Mouse (Mus musculus) adrenal gland, postnatal 14 days (tissue): Measurements from ENCODE around the gene Chml. TPM values are rescaled to one million over a fixed set of nuclear protein-coding genes. Genes with fewer than 3 reads are reported as not detected.
A peak's percentile ranks its signal among the peaks of the same experiment; 100 is the strongest.

Experiments
- DNase-seq: peaks from one replicate; pipeline ENCODE4 v3.0.0; 2021; ENCODE audit warnings: mixed read lengths
- long read RNA-seq, 2 experiments: library from polyadenylated mRNA; stranded (forward); transcript quantifications; one replicate each; pipeline ENCODE4 v2.0.0; 2021
- total RNA-seq: library from RNA; stranded (reverse); gene quantifications from 2 replicates; pipeline ENCODE4 v1.2.3, GENCODE M21; 2021

The Chml gene
- 6.6 and 7.2 TPM in 2 replicates for total RNA-seq
- long read RNA-seq, experiment 1: 0 reads
- long read RNA-seq, experiment 2: 0 reads

DNA sequence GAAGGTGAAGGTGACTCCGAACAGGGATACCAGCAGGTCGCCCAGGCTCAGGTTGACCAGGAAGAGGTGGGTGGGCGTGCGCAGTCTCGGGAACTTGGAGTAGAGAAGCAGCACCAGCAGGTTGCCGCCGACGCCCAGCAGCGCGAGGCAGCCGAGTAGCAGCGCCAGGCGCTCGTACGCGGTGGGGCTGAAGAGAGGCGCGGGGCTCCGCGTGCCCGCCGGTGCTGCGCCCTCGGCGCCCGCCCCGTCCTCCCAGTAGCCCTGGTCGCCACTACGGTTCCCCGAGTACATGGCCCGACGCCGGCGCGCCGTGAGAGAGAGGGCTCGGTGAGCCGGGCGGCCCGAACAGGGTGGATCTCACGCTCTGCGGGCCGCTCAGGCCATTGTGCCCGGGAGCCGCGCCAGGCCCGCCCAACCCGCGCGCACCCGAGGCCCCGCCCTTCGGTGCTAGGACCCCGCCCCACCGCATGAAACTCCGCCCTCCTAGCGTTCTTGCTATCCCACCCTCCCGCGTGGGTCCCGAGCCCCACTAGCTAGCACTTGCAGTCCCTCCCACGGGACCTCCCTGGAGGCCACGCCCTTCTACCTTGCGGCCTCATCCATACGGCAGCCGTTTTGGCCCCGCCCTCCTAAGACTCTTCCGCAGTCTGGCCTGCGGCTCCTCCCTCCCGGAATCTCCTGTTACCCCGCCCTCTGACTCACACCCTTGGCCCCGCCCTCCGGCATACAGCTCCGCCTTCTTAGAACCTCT is at the start of gene Chml, which contains the start of gene Opn3:
TSS of gene Chml (minus strand) at position 656 of the 751 bp plus-strand sequence.
TSS of gene Opn3 (minus strand) at position 531 of the 751 bp plus-strand sequence.
- peak; percentile 99 for DNase-seq

DNA sequence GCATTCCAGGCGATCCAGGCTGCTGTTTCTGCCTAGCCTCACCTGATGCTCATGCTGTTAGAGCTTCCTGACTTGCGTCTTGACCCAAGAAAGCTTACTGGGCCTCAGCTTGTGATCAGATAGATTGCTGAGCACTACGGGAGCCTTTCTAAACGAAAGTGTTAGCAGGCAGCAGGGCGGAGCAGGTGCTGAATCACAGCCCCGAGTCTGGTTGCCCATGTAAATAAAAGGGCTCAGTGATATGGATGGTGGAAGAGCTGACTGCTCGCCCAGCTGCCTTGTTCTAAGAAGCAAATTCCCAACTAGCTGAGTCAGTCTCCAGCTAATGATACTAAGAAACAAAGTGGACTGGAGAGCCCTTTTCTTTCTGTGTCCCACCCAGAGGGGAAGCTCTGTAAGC is 33.1 kb upstream of the Chml start:
- no peak for DNase-seq

DNA sequence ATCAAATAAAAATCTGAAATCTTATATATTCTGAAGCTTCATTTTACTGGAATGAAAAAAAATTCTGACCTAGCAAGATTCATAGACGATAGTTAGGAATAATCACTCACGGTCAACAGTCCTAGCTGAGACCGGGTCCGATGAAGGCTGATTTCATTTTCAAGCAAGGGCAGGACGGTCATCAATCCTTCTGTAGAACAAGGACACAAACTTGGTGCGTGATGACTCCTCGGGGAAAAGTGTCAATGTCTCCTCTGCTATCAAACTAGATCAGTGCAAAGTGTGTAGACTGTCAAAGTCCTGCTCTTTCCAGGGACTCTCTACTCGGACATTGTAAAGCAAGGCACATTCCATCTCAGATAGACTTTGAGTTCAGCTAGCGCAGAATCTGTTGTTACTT is 24.1 kb upstream of the Chml start:
- peak; percentile 27 for DNase-seq

DNA sequence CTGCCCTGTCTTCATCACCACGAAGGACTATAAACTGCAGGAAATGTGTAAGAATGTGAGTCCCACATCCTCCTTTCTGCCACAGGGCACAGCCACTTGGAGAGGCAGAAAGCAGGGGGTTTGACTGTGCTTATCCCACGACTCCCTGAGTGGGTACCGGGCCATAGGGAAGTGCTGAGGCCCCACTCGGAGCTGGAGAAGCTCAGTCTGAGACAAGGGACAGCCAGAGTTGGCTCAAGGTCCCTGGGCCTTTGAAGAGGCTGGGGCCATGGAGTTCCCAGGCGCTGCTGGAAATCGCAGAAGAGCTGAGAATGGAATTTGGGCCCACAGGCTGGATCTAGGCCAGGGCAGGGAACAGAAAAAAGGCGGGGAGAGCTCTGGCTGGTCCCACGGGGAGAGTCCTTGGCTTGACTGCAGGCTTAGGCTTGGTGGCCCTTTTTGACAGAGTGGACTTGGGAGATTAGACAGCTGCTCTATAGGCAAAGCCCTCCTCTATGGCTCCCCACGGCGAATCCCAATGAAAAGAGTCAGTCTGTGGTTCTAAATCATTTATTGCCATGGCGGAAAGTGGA is 19.7 kb upstream of the Chml start:
- DNase-seq: peak; percentile 77

DNA sequence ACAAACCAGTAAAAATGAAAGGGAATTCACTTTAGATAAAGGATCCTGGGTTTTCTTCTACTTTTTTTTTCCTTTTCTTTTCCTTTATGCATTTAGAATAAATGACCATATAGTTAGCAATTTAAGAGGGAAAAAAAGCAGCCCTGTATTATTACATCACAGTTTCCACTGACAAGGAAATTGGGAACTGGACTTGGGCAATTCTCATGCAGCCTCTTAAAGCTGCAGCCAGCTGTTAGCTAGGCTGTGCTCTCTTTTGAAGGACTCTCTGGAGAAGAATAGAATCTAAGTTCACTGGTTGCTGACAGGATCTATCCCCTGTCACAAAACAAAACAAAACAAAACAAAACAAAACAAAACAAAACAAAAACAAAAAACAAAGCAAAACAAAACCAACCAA is 15.3 kb upstream of the Chml start:
- DNase-seq: no peak

DNA sequence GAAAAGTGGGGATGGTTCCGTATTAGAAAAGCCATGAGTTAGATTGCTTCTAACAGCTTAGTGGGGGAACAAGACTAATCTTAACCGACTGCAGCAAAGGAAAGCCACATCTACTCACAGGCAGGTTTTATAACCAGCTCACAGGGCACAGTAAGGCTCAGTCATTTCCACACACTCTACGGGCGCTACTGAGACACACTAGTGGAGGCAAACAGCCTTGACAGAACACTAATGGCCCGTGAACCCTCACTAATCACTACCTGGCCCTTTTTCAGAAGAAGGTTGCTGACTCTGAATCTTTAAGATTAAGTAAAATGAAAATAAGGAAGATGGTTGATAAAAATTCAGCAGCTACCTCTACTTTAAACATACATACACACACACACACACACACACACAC is 14.9 kb upstream of the Chml start:
- no peak for DNase-seq

DNA sequence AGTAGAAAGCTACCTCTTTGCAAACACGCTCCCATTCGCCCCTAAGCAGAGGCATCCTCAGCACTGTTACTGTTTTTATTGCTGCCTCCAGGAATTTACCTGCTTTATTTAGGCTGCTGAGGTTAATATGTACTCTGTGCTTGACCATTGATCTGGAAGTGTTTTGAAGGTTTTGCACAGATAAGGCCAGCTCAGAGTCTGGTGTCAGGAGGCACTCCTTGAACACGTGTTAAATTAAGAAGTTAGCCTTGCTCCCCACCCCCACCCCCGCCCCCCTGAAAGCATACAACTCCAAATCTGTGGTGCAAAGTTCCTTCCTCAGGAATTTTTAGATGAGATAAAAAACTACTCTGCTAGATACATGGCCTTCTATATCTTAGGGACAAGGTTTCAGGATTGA is 8.4 kb upstream of the Chml start:
- DNase-seq: no peak

DNA sequence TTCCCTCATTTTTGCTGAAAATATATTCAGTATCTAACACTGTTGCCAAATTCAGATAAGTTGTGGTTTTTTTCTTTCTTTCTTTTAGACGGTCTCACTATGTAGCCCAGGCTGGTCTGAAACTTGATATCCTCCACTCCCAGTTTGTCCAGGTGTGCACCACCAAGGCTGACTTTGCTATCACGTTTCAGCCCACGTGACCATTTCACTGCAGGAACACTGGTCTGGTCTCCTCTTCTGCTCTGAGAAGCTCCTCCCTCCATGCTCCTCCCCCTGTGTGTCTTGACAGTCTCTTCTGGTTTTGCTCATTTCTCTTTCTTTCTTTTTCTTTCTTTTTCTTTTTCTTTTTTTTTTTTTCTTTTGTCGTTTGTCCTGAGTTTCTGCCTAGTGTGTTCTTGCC is 7.1 kb upstream of the Chml start:
- DNase-seq: peak; percentile 19

DNA sequence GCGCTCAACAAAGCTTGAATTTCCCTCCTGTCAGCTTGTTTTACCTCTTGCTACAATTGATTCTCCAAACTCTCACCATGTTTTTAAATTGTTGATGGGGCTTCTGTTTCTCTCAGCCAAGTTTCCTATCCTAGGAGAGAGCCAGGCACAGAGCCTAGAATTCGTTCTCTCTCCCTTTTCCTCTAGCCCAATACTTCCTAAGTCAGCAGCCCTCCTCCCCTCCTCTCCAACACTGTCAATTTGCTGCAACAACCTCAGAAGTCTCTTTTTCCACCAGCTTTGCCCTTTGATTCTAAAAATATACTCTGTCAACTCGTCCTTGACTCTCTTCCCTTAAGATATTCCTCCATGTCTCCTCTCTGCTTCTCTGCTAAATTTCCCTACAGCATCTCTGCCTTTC is 6.7 kb upstream of the Chml start:
- no peak for DNase-seq

DNA sequence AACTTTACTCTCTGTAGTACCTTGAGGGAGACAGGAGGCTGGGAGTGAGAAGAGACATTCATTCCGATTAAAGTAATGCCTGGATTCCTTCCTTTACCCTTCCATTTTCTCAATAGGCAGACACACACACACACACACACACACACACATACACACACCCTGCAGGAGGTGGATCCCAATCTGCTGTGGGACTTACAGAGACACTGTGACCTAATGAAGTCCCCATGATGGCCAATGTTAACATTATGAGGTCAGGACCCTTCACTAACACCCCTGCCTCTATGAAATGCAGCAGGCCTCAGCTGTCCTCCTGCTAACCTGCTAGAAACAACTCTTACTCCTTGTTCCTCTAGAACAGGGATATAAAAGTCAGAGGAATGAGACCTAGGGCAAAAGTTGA is 5.6 kb upstream of the Chml start, which contains the start of gene Wdr64:
TSS of gene Wdr64 (plus strand) at position 301 of the 400 bp plus-strand sequence.
- no peak for DNase-seq

DNA sequence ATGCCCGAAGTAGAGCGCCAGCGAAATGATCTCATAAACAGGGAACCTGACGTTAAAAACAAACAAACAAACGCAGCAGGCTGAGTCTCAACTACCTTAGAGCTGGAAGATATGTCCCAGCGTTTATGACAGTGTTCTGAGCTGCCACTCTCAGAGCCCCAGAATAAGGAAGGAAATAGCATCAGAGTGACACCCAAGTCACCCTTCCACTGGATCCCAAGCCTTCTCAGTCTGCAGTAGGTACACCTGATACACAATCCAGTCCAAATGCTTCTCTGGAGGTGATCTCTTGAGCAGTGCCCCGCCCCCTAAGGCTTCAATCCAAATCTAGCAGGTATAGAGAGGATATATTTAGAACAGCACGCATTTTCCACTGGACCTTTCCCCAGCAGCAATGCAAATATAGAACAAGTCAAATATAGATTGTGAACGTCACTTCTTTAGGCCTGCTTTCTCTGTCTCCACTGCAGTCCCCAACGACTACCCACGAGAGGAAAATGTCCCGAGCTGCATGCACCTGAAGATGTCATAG is 794 bp upstream of the Chml start:
- DNase-seq: no peak

DNA sequence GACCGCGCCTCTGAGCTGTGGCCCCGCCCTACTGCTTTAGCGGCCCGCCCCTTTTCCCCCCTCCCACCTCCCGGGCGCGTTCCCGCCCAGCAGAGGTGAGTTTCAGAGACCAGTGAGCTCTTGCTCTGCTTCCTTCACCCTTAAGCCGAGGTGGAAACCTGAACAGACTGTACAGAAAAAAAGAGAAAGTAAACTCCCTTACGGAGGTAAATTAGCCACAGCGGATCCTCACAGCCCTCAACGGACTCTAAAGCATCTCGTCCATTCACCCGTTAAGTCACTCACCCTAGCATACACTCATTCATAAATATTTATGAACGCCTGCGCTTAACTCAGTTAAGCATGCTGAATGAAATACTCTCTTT is 278 bp upstream of the Chml start:
- DNase-seq: no peak

DNA sequence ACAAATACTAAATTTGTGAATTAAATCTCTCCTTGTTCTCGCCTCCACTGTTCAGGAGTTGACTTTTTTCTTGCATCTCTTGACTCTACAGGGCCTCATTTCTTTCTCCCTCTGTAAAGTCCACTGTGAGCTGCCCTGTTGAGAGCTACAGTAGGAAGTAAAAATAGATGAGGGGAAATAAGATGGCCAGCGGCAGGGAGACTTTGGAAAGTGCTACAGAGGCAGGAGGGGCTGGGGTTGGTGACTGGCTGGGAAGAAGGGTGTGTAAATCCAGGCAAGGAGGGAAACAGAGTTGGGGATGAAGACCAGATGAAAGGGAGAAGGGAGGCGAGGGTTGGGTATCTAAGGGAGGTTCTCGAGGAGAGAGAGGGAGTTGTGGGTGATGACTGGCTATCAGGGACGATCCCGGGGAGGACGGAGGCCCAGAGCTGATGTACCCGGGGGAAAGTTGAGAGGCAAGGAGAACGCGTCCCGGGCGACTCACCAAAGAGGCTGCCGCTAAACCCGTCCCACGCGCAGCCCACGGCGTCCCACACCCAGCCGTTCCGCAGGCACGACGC is 935 bp downstream of the Chml start:
- DNase-seq: no peak

DNA sequence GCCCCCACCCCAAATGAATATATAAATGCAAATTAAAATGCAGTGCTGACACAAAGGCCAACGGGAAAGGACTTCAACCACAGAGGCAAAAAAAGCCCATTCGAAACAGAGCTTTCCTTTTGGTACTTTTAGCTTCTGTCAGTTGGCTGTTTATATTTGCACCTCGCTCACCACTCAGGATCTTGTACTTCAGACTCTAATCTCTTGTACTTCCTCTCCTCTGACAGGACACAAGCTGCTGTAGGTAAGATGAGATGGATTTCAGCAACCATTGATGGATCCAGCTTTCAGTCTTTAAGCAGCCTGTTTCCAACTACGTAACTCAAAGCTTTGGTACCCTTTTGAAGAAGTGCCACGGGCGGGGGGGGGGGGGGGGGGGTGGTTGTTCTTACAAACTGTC is 11.7 kb downstream of the Chml start:
- DNase-seq: no peak

DNA sequence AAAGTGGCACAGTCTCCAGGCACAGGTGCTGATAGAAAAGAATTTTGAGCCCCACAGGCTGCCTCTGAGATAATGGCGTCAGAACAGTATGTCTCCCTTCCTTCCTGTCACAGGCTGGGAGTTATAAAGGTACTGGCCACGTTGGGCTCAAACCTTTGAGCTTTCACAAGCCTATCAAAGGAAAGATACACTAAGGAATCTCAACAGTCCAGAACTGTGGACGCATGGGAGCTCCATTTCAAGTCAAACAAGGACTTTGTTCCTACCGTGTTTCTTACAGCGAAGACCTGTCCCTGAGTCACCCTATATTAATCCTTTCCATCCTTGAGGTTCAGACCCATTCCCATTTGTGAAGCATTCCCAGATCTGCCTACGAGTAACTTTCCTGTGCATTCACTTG is 15.2 kb downstream of the Chml start:
- DNase-seq: no peak

DNA sequence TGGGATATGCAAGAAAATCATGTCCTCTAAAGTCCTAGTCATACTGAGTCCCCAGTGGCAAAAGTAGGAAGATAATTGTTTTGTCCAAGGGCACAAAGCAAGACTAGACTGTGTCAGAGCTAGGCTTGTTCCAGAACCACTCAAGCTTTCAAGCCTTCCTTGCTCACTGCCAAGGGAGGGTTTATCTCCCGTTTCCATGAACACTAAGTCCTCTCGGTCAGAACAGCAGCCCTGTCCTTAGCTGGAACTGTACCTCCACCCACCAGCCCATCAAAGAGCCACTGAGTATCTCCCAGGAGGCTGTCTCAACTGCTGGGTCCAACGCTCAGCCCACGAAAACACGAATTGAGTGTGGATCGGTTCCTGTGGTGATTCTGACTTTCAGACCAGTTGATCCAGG is 17.6 kb downstream of the Chml start:
- no peak for DNase-seq

DNA sequence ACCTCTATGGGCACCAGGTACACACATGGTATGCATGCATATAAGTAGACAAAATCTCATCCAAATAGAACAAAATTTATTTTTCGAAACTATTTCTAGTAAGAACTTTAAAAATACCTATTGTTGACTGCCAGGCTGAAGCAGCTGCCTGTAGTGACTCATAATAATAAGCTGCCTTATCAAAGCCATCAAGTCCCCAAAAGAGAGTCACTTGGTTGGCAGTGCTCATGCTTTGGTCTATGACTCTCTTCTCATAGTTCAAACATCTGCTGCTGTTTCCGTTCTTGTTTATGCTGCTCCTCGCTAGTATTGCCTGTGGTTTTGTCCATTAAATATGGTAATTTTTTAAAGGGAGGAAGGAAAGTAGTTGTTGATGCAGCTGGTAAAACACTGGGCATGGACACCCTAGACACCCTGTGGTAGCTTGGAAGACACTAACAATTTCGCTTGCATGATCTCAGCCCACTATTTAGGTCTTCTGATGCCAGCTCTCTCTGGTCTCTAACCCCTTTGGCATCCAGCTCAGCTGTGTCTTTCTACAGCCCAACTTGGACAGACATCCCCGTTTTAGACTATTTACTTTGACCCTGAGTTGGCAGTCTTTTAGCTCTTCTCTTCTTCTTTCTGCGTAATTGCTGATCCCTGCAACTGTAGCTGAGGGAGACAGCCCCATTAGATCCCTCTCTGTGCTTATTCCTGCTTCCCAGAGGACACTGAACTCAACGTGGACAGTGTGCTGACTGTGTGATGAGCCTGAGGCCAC is 19.0 kb downstream of the Chml start:
- DNase-seq: no peak

DNA sequence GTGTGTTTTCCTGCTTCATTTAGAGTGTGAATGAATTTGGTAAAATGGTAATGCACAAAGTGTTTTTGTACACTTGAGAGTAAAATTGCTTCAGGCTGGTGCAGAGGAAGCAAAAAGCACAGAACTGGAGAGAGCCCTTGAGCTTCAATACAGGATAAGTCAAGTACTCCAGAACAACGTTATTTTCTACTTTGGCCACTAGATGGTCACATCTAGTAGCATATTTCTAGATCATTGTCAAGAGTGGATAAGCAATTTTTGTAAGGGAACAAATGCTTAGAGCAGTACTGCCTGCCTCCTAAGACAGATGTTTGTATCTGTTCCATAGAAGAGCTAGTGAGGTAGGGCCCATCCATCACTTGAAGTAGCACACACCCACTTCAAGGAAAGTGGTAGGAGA is 21.1 kb downstream of the Chml start:
- DNase-seq: no peak

DNA sequence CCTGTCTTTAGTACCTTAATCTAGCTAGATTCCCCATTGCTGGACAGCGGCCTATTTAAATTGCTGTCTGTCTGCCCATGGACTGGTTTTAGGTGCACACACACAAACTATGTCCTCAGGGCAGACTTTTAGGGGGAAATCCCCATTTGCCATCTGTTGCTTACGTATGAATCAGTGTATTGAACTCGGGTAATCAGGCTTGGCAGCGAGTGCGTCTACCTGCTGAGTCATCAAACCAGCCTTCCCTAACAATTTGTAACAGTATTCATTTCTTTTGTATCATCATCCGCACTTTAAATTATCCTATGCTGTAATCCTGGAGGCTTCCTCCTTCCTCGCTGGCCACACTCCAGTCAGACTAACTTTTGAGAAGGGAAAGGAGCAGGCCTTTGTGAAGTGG is 22.7 kb downstream of the Chml start:
- DNase-seq: no peak

DNA sequence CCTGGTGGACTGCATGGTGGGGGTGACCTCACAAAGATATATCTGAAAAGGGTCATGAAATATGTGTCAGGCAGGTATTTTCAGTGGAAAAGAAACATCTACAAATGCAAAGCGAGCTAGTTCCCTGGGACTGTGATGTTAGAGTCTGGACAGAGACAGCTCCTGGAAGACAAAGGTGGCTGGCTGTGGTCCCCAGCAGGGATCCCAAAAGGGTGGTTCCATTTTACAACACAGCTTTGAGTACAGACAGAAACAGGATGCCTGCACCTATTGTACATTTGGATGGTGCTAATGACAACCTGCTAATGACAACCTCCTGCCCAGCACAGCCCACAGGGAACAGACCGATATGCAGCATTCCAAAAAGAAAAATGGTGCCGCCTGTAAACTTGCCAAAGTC is 23.2 kb downstream of the Chml start:
- DNase-seq: no peak

DNA sequence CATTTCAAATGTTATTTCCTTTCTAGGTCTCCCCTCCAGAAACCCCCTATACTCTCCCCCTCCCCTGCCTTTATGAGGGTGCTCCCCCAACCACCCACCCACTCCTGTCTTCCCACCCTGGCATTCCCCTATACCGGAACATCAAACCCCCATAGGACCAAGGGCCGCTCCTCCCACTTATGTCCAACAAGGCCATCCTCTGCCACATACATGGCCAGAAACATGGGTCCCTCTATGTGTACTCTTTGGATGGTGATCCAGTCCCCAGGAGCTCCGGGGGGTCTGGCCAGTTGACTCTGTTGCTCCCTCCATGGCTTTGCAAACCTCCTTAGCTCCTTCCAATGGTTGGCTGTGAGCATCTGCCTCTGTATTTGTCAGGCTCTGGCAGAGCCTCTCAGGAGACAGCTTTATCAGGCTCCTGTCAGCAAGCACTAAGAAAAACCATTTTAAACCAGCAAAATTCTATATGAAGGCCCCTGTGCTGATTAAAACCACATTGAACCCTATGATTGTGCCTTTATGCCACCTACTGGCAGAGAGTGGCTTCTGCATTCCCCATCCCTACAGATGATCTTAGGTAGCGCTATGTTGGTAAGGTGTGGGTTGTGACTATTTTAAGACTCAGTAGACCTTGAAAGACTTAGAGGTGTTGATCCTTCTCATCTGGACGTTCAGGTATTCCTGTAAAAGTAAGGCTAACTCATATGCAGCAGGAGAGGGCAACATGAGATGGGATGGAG is 23.9 kb downstream of the Chml start:
- no peak for DNase-seq

DNA sequence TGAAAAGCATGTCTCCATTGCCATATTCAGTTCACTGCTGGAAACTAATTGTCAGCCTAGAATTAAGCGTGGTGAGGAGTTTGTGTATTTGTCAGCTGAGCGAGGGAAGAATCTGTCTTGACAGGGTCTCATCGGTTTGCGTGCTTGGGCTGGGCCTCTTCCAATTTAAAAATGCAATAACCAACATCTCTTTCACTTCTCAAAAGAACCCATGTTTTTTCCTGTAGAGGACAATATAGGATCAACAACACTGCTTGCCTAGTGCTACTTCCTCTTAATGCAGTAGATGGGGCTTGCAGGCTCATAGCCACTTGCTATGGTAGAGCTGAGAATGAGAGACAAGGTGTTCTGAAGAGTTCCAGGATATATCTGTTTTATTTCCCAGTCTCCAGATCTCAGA is 32.8 kb downstream of the Chml start:
- DNase-seq: no peak
